23 mouse cellular contexts compared by ENCODE assay signal in the genomic region with DNA sequence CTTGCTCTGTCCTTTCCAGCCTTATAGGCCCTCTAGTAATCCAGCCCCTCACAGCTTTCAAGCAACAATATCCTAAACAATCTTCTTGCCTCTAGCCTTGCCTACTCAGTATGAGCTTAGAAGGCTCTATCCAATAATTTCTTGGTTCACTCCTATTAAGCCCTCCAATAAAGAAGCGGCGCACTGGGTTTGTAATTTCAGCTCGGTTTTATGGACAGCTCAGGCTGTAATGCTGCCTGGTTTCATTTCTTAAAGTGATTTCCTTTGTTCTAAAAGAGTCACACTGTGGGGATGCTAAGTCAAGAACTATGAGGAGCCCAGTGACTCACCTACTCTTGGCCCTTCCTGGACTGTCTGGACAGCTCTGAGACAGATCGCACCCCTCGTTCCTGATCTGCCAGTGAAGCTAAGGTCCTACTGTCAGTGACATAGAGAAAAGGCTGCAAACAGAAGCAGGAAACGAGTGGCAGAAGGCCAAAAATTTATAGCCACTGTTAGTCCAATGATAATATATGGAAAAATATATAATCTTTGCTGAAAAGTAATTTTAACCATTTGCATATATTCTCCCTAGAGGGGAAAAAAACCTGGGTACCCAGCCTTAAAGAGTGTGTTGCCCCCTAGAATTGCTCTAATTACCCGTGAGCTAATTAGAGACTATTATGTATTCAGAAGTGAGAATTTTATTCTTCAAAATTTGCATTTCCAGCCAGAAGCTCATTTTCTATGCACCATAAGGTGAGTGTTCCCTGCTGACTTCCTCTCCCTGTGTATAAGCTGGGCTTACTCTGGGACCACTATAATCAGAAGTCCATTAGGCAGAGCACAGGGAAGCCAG.
DNase-seq lines count a peak whose midpoint lies in the region; ATAC-seq lines count a peak whose summit lies in the region.
"Had no signal": no experiment of that assay in that cellular context is flagged by ENCODE, and none has a peak within 500 bp of the region (broad histone marks: within the 10 kb centered on the region; RNA-seq: fewer than 3 reads in every experiment).

No protein-coding gene starts in this region.

- 0 out of 2 replicates have a peak overlapping the region, but pooled peaks have one; percentile 32 for H3K27ac ChIP-seq in forebrain, embryonic 15.5 days (replicated peaks)
- H3K27ac ChIP-seq in forebrain, embryonic 11.5 days (ENCODE audit: low read depth, low read length) = no peak overlapping the region
- H3K27ac ChIP-seq in midbrain, embryonic 15.5 days = no peak overlapping the region
- no peak overlapping the region for H3K27ac ChIP-seq in midbrain, embryonic 10.5 days (replicated peaks)
- H3K27ac ChIP-seq in hindbrain, embryonic 15.5 days (replicated peaks) = no peak overlapping the region
- H3K27ac ChIP-seq: embryonic facial prominence, embryonic 15.5 days; heart, embryonic 10.5 days; intestine, embryonic 15.5 days; limb, embryonic 12.5 days had no signal

- no peak overlapping the region for H3K4me2 ChIP-seq in forebrain, embryonic 15.5 days (replicated peaks)
- H3K4me2 ChIP-seq in forebrain, embryonic 11.5 days (ENCODE audit: low read depth, low read length, severe bottlenecking) = no peak overlapping the region
- no peak overlapping the region for H3K4me2 ChIP-seq in midbrain, embryonic 15.5 days
- no peak overlapping the region for H3K4me2 ChIP-seq in hindbrain, embryonic 15.5 days
- H3K4me2 ChIP-seq: embryonic facial prominence, embryonic 15.5 days; intestine, embryonic 15.5 days; limb, embryonic 12.5 days; liver, embryonic 11.5 days had no signal

- ATAC-seq in forebrain, embryonic 15.5 days (replicated peaks) = peak; percentile 64
- ATAC-seq in forebrain, embryonic 11.5 days (replicated peaks; ENCODE audit: low FRiP score) = no peak
- 0 out of 2 replicates have a peak, but pooled peaks have one; percentile 50 for ATAC-seq in midbrain, embryonic 15.5 days (replicated peaks)
- ATAC-seq in hindbrain, embryonic 15.5 days (ENCODE audit: low FRiP score, low read depth) = peak; percentile 49
- ATAC-seq: intestine, embryonic 15.5 days had no signal

- no peaks in the 10 kb centered on the region for H3K27me3 ChIP-seq in forebrain, embryonic 15.5 days
- no peaks in the 10 kb centered on the region for H3K27me3 ChIP-seq in forebrain, embryonic 11.5 days (ENCODE audit: control insufficient read depth, insufficient read depth, low read length)
- H3K27me3 ChIP-seq in midbrain, embryonic 15.5 days (replicated peaks) = no peaks in the 10 kb centered on the region
- H3K27me3 ChIP-seq in midbrain, embryonic 10.5 days (ENCODE audit: low read depth, poor library complexity, severe bottlenecking) = no peaks in the 10 kb centered on the region
- H3K27me3 ChIP-seq in hindbrain, embryonic 15.5 days = no peaks in the 10 kb centered on the region
- H3K27me3 ChIP-seq: embryonic facial prominence, embryonic 15.5 days; intestine, embryonic 15.5 days; limb, embryonic 12.5 days had no signal

- H3K9me3 ChIP-seq in forebrain, embryonic 15.5 days = no peaks in the 10 kb centered on the region
- no peaks in the 10 kb centered on the region for H3K9me3 ChIP-seq in forebrain, embryonic 11.5 days (ENCODE audit: control insufficient read depth, low read length)
- H3K9me3 ChIP-seq in midbrain, embryonic 15.5 days = no peaks in the 10 kb centered on the region
- no peaks in the 10 kb centered on the region for H3K9me3 ChIP-seq in midbrain, embryonic 10.5 days (replicated peaks)
- no peaks in the 10 kb centered on the region for H3K9me3 ChIP-seq in hindbrain, embryonic 15.5 days
- H3K9me3 ChIP-seq: embryonic facial prominence, embryonic 15.5 days; heart, embryonic 10.5 days; intestine, embryonic 15.5 days; limb, embryonic 12.5 days had no signal

- H3K4me1 ChIP-seq in forebrain, embryonic 15.5 days = 0 out of 2 replicates have a peak, but pooled peaks cover 8% of the 10 kb centered on the region
- H3K4me1 ChIP-seq in forebrain, embryonic 11.5 days (replicated peaks; ENCODE audit: control insufficient read depth, insufficient read depth, low read length) = no peaks in the 10 kb centered on the region
- no peaks in the 10 kb centered on the region for H3K4me1 ChIP-seq in midbrain, embryonic 15.5 days
- H3K4me1 ChIP-seq in midbrain, embryonic 10.5 days = no peaks in the 10 kb centered on the region
- H3K4me1 ChIP-seq in hindbrain, embryonic 15.5 days (replicated peaks) = no peaks in the 10 kb centered on the region
- H3K4me1 ChIP-seq: embryonic facial prominence, embryonic 15.5 days; heart, embryonic 10.5 days; intestine, embryonic 15.5 days had no signal

- H3K4me3 ChIP-seq in forebrain, embryonic 15.5 days = no peak overlapping the region
- no peak overlapping the region for H3K4me3 ChIP-seq in forebrain, embryonic 11.5 days (ENCODE audit: low read depth, low read length)
- H3K4me3 ChIP-seq in midbrain, embryonic 15.5 days = no peak overlapping the region
- H3K4me3 ChIP-seq in midbrain, embryonic 10.5 days = no peak overlapping the region
- no peak overlapping the region for H3K4me3 ChIP-seq in hindbrain, embryonic 15.5 days
- H3K4me3 ChIP-seq: embryonic facial prominence, embryonic 15.5 days; heart, embryonic 10.5 days; intestine, embryonic 15.5 days; limb, embryonic 12.5 days; myocyte had no signal

- no peaks in the 10 kb centered on the region for H3K36me3 ChIP-seq in forebrain, embryonic 15.5 days
- H3K36me3 ChIP-seq in forebrain, embryonic 11.5 days (ENCODE audit: control insufficient read depth, insufficient read depth, low read length) = no peaks in the 10 kb centered on the region
- no peaks in the 10 kb centered on the region for H3K36me3 ChIP-seq in midbrain, embryonic 15.5 days (replicated peaks)
- no peaks in the 10 kb centered on the region for H3K36me3 ChIP-seq in midbrain, embryonic 10.5 days
- no peaks in the 10 kb centered on the region for H3K36me3 ChIP-seq in hindbrain, embryonic 15.5 days
- H3K36me3 ChIP-seq: embryonic facial prominence, embryonic 15.5 days; G1E; heart, embryonic 10.5 days; intestine, embryonic 15.5 days; limb, embryonic 12.5 days had no signal

- H3K9ac ChIP-seq in forebrain, embryonic 15.5 days (replicated peaks) = no peak overlapping the region
- no peak overlapping the region for H3K9ac ChIP-seq in forebrain, embryonic 11.5 days (ENCODE audit: low read length)
- H3K9ac ChIP-seq in midbrain, embryonic 15.5 days = no peak overlapping the region
- no peak overlapping the region for H3K9ac ChIP-seq in hindbrain, embryonic 15.5 days
- H3K9ac ChIP-seq: embryonic facial prominence, embryonic 15.5 days; intestine, embryonic 15.5 days; limb, embryonic 12.5 days had no signal

- 65% methylated on average over 7 of the region's 7 CpGs for WGBS in forebrain, embryonic 15.5 days
- 85% methylated on average over 7 of the region's 7 CpGs for WGBS in forebrain, embryonic 11.5 days
- 81% methylated on average over 7 of the region's 7 CpGs for WGBS in midbrain, embryonic 15.5 days
- WGBS in midbrain, embryonic 10.5 days = 88% methylated on average over 7 of the region's 7 CpGs
- WGBS in hindbrain, embryonic 15.5 days = 69% methylated on average over 7 of the region's 7 CpGs

- DNase-seq in forebrain, embryonic 11.5 days (ENCODE audit: low spot score) = no peak
- DNase-seq in midbrain, embryonic 10.5 days (ENCODE audit: low spot score) = no peak
- DNase-seq in adrenal gland, postnatal 25 days = no peak
- no peak for DNase-seq in kidney, adult 9 months
- DNase-seq: adrenal gland, adult 2 months; gastrocnemius, postnatal 10 days; heart, postnatal 4 days; kidney, adult 8-10 months; kidney, postnatal 14 days; lung, adult 18-20 months; midbrain, embryonic 14.5 days; right cerebral cortex, postnatal 25 days; spleen, adult 18-20 months had no signal
